Mouse (Mus musculus) adrenal gland, adult 18-20 months (tissue): ENCODE results near the gene Arih2. TPM values are rescaled to one million over a fixed set of nuclear protein-coding genes. Genes with fewer than 3 reads are reported as not detected.

Experiments used
- DNase-seq, 2 experiments: peaks; one replicate each; pipeline ENCODE4 v3.0.0; 2021 to 2022; ENCODE audit warnings: low spot score in 2 of 2
- microRNA-seq, 2 experiments: library from miRNA; unstranded; fragments of <30 nt; microRNA quantifications; one replicate each; pipeline ENCODE4 v1.2.0; 2021; ENCODE audit warnings: borderline number of aligned reads in 2 of 2
- total RNA-seq, 2 experiments: library from RNA; stranded (reverse); gene quantifications; 1 replicate in 1 of 2; 2 replicates in 1 of 2; pipeline ENCODE4 v1.2.3; 2021

Arih2 gene
- total RNA-seq, 2 experiments from 2014 or later, result 61.2 to 63.0 TPM

DNA sequence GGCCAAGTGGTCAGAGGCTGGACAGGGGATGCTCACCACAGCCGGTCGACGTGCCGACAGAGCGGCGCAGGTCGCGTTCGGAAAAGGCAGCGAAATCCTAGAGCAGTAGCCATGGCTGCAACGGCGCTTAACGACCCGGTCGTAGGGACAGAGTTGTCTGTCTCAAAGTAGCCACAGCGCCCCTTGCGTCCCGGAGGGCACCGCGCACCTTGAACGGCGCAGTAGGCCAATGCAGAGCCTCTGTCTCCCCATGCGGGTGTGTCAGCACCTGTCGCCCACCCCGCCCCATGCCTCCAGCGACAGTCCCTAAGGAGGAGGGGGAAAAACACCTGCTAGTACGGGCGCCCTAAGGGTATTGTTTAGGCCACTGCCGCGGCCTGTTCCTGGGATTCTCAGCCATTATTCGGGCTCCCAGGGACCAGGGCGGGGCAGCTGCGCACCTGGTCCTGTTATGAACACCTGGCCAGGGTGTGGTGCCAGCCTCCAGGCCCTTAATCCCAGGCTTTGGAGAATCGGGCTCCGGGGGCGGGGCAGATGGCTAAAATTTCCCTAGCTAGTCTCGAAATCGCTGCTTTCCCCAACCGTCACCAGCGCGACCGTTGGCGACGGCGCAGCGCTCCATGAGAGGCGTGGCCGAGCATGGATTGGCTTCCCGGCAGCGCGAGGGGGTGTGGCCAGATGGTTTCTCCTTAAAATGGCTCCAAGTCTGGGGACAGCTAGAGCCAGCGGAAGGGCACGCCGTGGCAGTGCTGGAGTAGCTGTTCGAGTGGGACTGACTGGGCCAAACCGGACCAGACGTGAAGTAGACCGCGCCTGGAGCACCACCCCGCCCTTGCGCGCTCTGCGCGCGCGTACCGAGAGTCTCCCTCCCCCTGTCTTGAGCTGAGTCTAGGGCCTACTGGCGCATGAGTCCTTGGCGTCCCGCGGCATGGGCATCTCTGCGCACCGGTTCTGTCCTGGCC is 82.1 kb downstream of the Arih2 start, which contains the start of gene Ndufaf3:
TSS of gene Ndufaf3 (minus strand) at position 620 of the 962 bp plus-strand sequence.
- peak; percentile 95 to 98 for DNase-seq

DNA sequence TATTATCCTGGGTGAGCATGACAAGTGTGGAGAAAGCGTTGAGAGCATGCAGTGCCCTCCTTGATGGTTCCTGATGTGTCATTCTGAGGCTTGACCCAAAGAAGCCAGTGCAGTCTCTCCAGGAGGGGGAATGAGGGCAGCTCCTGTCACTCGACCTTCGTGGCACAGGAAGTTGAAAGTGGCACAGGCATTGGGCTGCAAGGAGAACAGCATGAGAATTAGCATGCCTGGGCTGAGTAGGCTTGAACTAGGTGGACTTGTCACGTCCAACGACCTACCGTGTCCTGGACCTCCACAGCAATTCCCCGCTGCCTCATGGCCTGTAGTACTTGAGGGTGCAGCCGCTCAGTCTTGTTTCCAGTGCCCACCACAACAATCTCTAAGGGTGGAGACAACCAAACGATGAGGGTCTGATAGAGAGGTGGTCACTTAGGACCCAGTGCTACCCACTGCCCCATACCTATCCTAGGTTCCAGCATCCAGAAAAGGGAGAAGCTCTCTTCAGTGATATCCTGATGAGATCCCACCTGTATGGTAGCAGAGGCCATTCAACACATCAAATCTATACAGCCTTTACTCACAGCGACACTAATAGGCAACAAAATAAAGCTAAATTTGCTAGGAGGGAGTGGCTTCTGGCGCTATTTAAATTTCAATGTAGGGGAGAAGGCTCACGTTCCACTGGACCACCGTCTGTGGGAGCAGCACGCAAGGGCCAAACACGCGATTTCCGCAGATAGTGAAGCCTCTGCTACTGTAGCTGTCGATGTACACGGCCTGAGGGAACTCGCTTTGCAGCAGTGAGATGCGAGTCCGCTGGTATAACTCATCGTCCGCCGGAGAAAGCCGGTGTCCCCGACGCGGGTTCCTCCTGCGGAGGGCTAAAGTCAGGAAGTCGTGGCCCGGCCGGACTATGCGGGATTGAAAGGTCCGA is 83.0 kb downstream of the Arih2 start:
- no peak for DNase-seq

DNA sequence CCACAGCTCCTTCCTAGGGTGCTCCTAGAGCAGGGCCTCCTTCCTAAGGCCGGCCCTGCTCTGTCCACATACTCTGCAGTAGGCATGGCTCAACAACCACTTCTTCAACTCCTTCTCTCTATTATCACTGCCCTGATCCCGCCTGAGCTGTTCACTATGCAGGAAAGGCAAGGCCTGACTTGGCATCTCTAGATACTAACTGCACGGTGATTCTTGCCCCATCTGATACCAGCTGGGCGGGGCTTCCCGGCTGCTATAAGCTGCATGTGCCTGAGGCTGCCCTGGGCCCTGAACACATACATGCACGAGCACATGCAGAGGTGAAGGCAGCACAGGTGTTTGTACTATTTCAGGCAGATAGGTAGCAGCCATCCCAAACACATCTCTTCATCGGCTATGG is 85.1 kb downstream of the Arih2 start:
- DNase-seq, result no peak

DNA sequence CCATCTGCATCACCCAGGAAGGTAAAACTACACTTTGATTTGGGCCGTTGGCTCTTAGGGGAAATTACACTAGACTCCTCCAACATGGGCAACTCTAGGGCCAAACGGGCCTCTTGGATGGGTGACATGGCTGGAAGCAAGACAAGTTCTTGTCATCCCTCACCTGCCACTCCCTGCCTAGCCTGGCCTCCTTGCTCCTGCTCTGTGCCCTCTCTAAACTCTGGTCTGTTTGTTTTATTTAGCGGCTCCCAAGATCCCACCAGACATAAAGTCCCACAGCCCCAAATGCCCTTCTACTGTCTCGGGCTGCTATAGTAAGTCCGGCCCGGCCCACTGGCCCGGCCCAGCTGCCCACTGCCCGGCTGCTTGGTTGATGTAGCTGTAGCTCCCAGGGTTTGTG is 85.5 kb downstream of the Arih2 start:
- no peak for DNase-seq

DNA sequence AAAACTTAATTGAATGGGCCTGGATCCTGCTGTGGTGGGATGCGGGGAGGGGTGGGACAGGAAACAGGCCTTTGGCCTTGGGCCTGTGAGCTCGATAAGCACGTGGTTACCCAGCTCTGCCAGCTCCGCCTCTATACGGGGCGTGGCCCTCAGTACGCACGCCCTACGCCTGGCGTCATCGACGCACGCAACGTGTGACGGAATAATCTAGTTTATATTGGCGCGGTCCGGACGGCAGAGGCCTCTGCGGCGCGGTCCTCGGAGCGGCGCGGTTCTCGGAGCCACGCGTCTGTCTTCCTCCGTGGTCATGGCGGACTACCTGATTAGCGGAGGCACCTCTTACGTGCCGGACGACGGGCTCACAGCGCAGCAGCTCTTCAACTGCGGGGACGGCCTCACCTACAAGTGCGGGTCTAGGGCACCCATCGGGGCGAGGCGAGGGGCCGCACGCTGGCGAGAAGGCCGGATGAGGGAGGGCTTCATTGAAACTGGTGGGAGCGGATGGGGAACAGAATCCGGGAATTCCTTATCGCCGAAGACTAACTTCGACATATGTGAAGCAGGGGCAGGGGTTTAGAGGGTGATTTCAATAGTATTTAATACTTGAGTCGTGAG is 88.9 kb downstream of the Arih2 start, which contains the start of gene Impdh2:
TSS of gene Impdh2 (plus strand) at position 60 of the 615 bp plus-strand sequence.
- DNase-seq, result peak; percentile 93

DNA sequence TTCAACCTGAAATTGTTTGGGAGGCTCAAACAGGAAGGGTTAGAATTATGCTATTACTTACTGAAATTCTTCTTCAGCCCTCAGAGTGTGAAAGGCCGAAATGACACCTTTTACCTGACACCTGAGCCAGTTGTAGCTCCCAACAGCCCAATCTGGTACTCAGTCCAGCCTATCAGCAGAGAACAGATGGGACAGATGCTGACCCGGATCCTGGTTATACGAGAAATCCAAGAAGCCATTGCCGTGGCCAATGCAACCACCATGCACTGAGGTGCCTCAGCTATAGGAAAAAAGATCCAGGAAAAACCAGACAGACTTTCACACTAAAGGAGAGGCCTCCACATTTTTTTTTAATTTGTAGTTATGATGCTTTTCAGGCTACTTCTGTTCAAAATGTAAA is 90.0 kb downstream of the Arih2 start:
- DNase-seq, result no peak

Small RNAs within 50 kb of the gene (microRNA-seq; reads per million reads assigned to microRNA genes)
- 0 reads per million in 2 experiments for gene Gm24083
- gene Gm26298, result 0 reads per million in 2 experiments
- gene Mir191, result 0 reads per million in 2 experiments
- 970 to 1,351 reads per million in 2 experiments for gene Mir425

Other genes with a start within 250 kb of the Arih2 start
- not detected for gene Ccdc36, start 220.9 kb downstream of the Arih2 start, total RNA-seq
- not detected for gene BC048562, start 212.9 kb downstream of the Arih2 start, total RNA-seq
- gene Ccdc71, start 188.9 kb downstream of the Arih2 start, total RNA-seq, result 10 to 100 TPM; 25.6 to 42.3 TPM
- 10 to 100 TPM; 20.4 to 22.3 TPM for gene Klhdc8b, start 187.8 kb downstream of the Arih2 start, total RNA-seq
- gene Lamb2, start 169.7 kb downstream of the Arih2 start, total RNA-seq, result 100 to 1,000 TPM; 107 to 134 TPM
- 100 to 1,000 TPM; 172 to 248 TPM for gene Usp19, start 158.8 kb downstream of the Arih2 start, total RNA-seq
- gene Qars, start 141.7 kb downstream of the Arih2 start, total RNA-seq, result 100 to 1,000 TPM; 144 to 180 TPM
- gene Qrich1, start 132.6 kb downstream of the Arih2 start, total RNA-seq, result 100 to 1,000 TPM in 1 of 2 experiments, 10 to 100 TPM in 1; 91.5 to 107 TPM
- gene Impdh2, start 89.1 kb downstream of the Arih2 start, total RNA-seq, result 100 to 1,000 TPM in 1 of 2 experiments, 10 to 100 TPM in 1; 99.7 to 135 TPM
- 10 to 100 TPM; 50.8 to 51.0 TPM for gene Ndufaf3, start 82.0 kb downstream of the Arih2 start, total RNA-seq
- gene Dalrd3, start 79.5 kb downstream of the Arih2 start, total RNA-seq, result 10 to 100 TPM; 64.6 to 81.8 TPM
- 10 to 100 TPM; 93.9 to 96.2 TPM for gene Wdr6, start 70.6 kb downstream of the Arih2 start, total RNA-seq
- gene P4htm, start 51.7 kb downstream of the Arih2 start, total RNA-seq, result 1 to 10 TPM; 6.2 to 7.9 TPM
- 100 to 1,000 TPM; 125 to 212 TPM for gene Slc25a20, start 12.7 kb upstream of the Arih2 start, total RNA-seq
- gene Prkar2a, start 39.9 kb upstream of the Arih2 start, total RNA-seq, result 10 to 100 TPM; 33.1 to 43.5 TPM
- 100 to 1,000 TPM in 1 of 2 experiments, 10 to 100 TPM in 1; 76.8 to 101 TPM for gene Ip6k2, start 134.4 kb upstream of the Arih2 start, total RNA-seq
- 10 to 100 TPM; 10.8 to 11.3 TPM for gene Nckipsd, start 159.0 kb upstream of the Arih2 start, total RNA-seq
- gene Celsr3, start 176.9 kb upstream of the Arih2 start, total RNA-seq, result 1 to 10 TPM; 3.6 to 4.1 TPM
- 10 to 100 TPM in 1 of 2 experiments, 1 to 10 TPM in 1; 9.6 to 13.8 TPM for gene Slc26a6, start 203.9 kb upstream of the Arih2 start, total RNA-seq